Mouse (Mus musculus): Measurements from ENCODE around the gene Hspa12b.
A peak's percentile ranks its signal among the peaks of the same experiment; 100 is the strongest.

Gene Hspa12b

DNA sequence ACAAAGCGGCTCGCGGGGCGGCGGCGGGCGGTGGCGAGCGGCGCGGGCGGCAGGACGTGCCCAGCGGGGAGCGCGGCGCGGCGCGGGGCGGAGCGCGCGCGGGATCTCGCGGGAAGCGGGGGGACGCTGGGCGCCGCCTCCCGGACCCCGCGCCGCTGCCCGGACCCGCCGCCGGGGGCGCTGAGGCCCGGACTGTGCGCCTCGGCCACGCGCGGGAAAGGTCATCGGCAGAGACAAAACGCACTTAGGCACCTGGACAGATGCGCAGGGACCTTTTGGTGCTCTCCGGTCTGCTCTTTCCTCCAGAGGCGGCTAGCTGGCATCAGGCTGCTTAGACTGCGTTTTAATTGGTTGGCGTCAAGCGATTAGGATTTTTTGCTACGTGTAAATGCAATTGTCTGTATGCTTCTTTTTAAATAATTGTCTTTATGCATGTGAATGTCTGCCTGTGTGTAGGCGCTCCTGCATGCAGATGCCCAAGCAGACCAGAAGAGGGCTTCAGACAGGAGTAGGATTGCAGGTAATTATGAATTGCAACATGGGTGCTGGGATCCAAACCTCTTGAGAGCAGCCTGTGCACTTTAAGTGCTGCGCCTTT is 53.0 kb downstream of the Hspa12b start, which contains the start of gene Cenpb:
Gene Cenpb, minus strand, starts transcription at position 78 of the 598 bp plus-strand sequence.
- peak; percentile 72 for DNase-seq (ENCODE audit: low spot score)

DNA sequence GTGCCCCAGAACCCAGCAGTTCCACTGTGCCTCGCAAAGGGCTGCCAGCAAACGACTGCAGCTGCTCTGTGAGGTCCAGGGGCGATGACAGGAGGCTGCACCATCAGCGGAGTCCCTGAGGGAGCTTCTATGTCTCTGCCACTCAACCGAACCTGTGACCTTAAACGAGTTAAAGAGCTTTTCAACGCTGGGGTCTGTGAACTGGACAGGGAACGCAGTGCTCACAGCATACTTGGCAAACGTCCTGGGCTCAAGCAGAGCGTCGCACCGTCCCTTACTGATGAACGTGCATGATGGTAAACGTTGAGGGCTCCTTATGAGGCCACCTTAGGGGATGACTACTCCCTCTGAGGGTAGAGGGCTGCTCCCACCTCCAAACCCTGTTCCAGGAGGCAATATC is 59.3 kb downstream of the Hspa12b start:
- no peak for DNase-seq (ENCODE audit: low spot score)

DNA sequence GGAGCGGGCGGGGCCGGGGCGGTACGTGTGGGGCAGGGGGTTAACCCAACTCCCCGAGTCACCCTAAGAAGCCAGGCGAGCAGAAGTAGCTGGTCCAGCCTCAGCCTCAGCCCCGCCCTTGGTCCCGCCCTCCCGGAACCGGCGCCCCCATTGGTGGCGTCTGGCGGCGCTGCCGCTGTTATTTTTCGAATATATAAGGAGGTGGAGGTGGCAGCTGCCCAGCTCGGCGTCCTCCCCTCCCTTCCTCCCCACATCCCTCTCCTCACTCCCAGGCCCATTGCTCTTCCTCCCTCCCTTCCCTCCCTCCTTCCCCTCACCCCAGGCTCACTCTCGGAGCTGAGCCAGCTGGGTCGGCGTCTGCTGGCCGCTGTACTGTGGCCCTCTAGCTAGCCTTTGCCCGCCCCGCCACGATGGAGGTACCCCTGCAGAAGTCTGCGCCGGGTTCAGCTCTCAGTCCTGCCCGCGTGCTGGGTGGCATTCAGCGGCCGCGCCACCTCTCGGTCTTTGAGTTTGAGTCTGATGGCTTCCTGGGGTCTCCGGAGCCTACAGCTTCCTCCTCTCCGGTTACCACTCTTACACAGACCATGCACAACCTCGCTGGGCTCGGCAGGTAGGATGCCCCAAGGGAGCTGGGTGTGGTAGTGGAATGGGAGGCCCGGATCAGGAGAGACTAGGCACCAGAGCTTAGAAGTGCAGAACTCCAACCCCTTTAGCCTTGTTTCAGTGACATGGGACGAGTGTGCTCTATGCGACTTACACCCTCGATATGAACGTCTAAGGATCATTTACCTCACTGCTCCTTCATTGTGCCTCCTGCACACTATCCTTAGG is 59.9 kb downstream of the Hspa12b start, which contains the start of the genes Cdc25b and Spef1:
Gene Cdc25b, plus strand, starts transcription at position 179 of the 831 bp plus-strand sequence.
Gene Spef1, minus strand, starts transcription at position 512 of the 831 bp plus-strand sequence.
- DNase-seq (ENCODE audit: low spot score) = peak; percentile 77

DNA sequence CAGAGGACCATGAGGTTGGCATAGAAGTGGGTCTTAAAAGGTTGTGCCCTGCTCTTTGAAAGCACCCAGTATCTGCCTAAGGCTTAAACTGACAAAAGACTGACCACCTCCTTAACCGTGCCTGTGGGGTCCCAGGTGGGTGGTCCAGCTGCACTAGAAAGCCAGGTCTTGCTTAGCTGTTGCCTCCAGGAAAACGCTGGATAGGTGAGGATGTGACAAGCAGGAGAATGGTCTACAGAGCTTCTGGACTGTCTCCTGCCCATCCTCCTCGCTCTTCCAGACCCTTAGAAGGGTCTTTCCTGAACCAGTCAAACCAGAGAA is 60.5 kb downstream of the Hspa12b start:
- DNase-seq (ENCODE audit: low spot score) = no peak

DNA sequence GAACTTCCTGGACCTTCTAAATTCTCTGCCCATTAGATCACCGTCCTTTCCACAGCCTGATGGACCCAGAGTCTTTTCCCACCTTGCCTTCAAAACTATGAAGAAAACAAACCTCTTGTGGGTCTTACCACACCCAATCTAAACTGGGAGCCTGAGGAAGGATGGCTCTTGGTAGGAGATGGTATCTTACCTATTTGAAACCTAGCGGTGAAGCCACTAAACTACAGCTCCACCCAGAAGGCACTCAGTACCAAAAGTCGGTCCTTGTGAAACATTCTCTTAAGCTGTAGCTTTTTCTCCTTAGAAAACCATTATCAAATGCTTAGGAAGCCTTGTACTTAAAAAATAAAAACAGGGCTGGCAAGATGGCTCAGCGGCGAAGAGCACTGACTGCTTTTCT is 61.2 kb downstream of the Hspa12b start:
- no peak for DNase-seq (ENCODE audit: low spot score)

DNA sequence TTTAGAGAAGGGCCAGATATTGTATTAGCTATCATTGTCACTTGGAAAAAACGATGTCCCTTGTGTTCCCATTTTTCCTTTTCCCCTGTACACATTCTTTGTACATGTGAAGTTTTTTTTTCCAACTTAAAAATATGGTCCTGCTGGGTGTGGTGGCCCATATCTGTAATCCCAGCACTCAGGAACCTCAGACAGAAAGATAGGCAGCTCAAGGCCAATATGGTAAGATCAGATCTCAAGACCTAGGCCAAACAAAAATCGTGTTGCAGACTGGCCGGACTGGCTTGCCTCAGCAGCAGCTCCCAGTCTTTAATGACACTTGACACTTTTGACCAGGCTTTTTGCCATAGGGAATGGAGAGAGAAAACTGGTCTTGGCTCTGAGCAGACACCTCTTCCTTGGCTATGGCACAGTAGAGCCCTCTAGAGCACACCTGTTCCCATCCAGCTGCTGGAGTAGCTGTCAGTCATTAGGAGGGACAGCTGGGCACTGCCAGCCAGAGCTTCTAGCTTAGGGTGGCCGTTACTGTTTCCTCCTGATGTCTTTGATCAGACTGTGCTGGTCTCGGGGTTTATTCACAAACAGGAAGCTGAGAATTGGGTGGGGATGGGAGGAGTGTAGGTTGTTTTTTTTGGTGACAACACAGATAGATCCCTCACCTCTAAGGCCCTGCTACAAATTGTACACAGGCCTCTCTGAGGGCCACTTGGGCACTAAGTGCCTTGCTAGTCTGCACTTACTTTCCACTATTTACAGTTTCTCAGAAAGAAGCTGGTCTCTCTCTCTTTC is 62.6 kb downstream of the Hspa12b start:
- DNase-seq (ENCODE audit: low spot score) = no peak

DNA sequence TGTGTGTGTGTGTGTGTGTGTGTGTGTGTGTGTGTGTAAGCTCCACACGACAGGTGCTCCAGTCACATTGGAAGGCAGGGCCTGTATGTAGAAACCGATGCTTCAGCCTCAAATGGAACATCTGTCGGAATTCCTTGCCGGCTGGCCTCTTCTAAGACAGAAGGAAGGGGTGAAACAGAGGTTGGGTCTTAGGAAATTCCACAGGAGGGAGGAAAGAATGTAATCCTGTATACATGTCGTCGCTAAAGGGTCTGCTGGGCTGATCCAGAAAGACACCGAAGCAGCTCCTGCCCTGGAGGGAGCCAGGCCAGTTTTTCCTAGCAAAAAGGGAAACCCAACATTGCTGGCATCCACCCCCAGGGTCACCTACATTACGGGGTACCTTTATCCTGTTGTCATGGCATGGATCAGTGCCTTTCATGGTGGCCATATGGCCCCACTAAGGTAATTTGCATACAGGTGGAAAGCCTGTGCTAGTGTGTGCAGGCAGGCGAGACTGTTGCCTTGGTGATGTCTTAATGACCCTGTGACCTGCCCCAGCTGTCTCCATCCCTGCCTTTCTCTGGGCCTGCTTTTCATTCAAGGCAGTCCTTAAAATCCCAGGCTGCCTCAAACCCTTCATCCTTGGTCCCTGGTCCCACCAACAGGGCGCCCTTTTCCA is 63.4 kb downstream of the Hspa12b start:
- no peak for DNase-seq (ENCODE audit: low spot score)

DNA sequence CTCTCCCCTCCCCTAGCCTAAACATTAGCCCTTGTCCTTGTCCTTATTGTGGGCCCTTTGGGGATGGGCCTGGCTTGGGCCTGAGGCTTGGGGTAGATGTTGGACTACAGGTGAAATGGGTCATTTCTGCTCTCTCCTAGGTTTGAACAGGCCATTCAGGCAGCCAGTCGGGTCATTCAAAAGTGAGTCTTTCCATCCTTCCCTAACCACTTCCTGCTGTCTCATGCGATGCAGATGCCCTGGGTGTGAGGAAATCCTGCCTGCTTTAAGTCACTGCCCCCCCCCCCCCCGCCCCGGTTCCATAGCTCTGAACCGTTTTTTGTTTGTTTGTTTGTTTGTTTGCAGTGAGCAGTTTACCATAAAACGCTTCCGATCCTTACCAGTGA is 63.9 kb downstream of the Hspa12b start:
- DNase-seq (ENCODE audit: low spot score) = no peak
